25 mouse cellular contexts compared by ENCODE assay signal in the genomic region with DNA sequence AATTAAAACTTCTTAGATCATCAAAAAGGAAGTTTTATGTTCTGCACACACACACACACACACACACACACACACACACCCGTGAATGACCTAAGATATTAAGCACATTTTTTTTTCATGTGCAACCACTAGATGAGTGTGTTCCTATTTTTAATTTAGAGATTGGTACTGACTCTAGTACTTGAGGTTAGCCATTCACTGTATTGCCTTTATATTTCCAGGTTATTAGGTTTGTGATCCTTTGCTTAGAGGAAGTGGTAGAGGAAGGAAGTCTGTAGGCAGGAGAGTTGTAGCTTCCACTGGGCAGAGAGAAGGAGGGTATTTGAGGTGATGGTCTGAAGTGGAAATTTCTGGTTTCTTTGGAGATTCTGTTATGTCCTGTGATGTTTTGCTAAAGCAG. TPM values are rescaled to one million over a fixed set of nuclear protein-coding genes. Genes with fewer than 3 reads are reported as not detected.
DNase-seq lines count a peak whose midpoint lies in the region; ATAC-seq lines count a peak whose summit lies in the region.
"Had no signal": no experiment of that assay in that cellular context is flagged by ENCODE, and none has a peak within 500 bp of the region (broad histone marks: within the 10 kb centered on the region; RNA-seq: fewer than 3 reads in every experiment).

No protein-coding gene starts in this region.

- no peaks in the 10 kb centered on the region for H3K27me3 ChIP-seq in splenic B cell, adult 2 months (ENCODE audit: control insufficient read depth, insufficient read depth, low read length, poor library complexity, severe bottlenecking)
- H3K27me3 ChIP-seq: embryonic facial prominence, embryonic 13.5 days; embryonic facial prominence, embryonic 15.5 days; forebrain, embryonic 12.5 days; Patski had no signal

- peak; percentile 4 for DNase-seq in CD4-positive helper T cell, adult 2 months (ENCODE audit: low read depth, low spot score)
- DNase-seq in splenic B cell, adult 2 months (ENCODE audit: low read depth, low spot score) = peak; percentile 18
- DNase-seq in kidney, postnatal 10 days = no peak
- DNase-seq in adrenal gland, postnatal 4 days (ENCODE audit: low spot score in 2 of 2) = no peak
- DNase-seq in MN1 (ENCODE audit: low spot score) = no peak
- no peak for DNase-seq in urinary bladder, postnatal 25 days (ENCODE audit: low spot score)
- DNase-seq: adrenal gland, adult 8-10 months; adrenal gland, postnatal 14 days; B cell, adult 2 months; cerebellum, adult 11-12 months; cerebellum, adult 2 months; cerebellum, adult 9-10 months; cerebellum, postnatal 14 days; cerebellum, postnatal 36 days; embryo, embryonic 11 days had no signal

- H3K36me3 ChIP-seq in splenic B cell, adult 2 months (ENCODE audit: control insufficient read depth, insufficient read depth, low read length, poor library complexity, severe bottlenecking) = no peaks in the 10 kb centered on the region
- H3K36me3 ChIP-seq: embryonic facial prominence, embryonic 13.5 days; embryonic facial prominence, embryonic 15.5 days; forebrain, embryonic 10.5 days; forebrain, embryonic 12.5 days had no signal

- ATAC-seq in CD4-positive, CD25-positive, alpha-beta regulatory T cell, adult 4 months = peak; percentile 57
- ATAC-seq in inflammation-experienced regulatory T-cells, adult 6 months = peak; percentile 56
- ATAC-seq: activated CD4-positive, CD25-positive, alpha-beta regulatory T cell, adult 4 months; forebrain, embryonic 14.5 days; forebrain, embryonic 16.5 days; Patski had no signal

RNA-seq across cellular contexts. Expression of gene Lyrm4, which starts 28.3 kb away (rescaled TPM):
- 10 to 100 TPM; 33.2 to 39.2 TPM for polyA plus RNA-seq in CD4-positive, CD25-positive, alpha-beta regulatory T cell, adult 4 months (2017; shearing (Covaris generic))
- polyA plus RNA-seq in inflammation-experienced regulatory T-cells, adult 6 months (2017; shearing (Covaris generic)) = 10 to 100 TPM; 23.0 to 46.0 (median 23.9) TPM
- 10 to 100 TPM; 17.5 to 18.3 TPM for total RNA-seq in adrenal gland, postnatal 4 days (2021)

RNA-seq across cellular contexts. Expression of gene Fars2, which starts 28.4 kb away (rescaled TPM):
- polyA plus RNA-seq in CD4-positive, CD25-positive, alpha-beta regulatory T cell, adult 4 months (2017; shearing (Covaris generic)) = 10 to 100 TPM; 37.6 to 44.7 TPM
- polyA plus RNA-seq in inflammation-experienced regulatory T-cells, adult 6 months (2017; shearing (Covaris generic)) = 10 to 100 TPM; 23.4 to 41.3 (median 30.9) TPM
- 10 to 100 TPM; 81.7 to 82.0 TPM for total RNA-seq in adrenal gland, postnatal 4 days (2021)

Comparison
In these comparisons a context has a peak if more than half of its experiments do, and no peak if none do; other contexts are left out.
1. DNase-seq: peak in CD4-positive helper T cell, adult 2 months (single experiment) and splenic B cell, adult 2 months (single experiment); none in kidney, postnatal 10 days (single experiment), adrenal gland, postnatal 4 days (0 of 2), MN1 (single experiment) and urinary bladder, postnatal 25 days (single experiment).